24 mouse cellular contexts compared by ENCODE assay signal in genomic region chr7:82234898-82235290, GRCm38 (mm10).
A peak's percentile ranks its signal among the peaks of the same experiment; 100 is the strongest.
DNase-seq lines count a peak whose midpoint lies in the region; ATAC-seq lines count a peak whose summit lies in the region.
"Had no signal": no experiment of that assay in that cellular context is flagged by ENCODE, and none has a peak within 500 bp of the region (broad histone marks: within the 10 kb centered on the region; RNA-seq: fewer than 3 reads in every experiment).

No protein-coding gene starts in this region.

- H3K27ac ChIP-seq in heart, embryonic 12.5 days (ENCODE audit: poor library complexity, severe bottlenecking) = peak overlapping the region; percentile 14; the same call in 1 of the 2 replicates
- H3K27ac ChIP-seq in heart, embryonic 10.5 days = no peak overlapping the region
- H3K27ac ChIP-seq in limb, embryonic 13.5 days = no peak overlapping the region
- H3K27ac ChIP-seq in limb, embryonic 10.5 days = no peak overlapping the region
- no peak overlapping the region for H3K27ac ChIP-seq in hindbrain, embryonic 11.5 days (ENCODE audit: low read depth, low read length)
- H3K27ac ChIP-seq: embryonic facial prominence, embryonic 12.5 days; forebrain, embryonic 12.5 days; intestine, embryonic 15.5 days; layer of hippocampus, adult 2 months; neural tube, embryonic 15.5 days had no signal

- 14% methylated on average over 3 of the region's 4 CpGs for WGBS in heart, embryonic 12.5 days
- WGBS in heart, embryonic 10.5 days = 24% methylated on average over 3 of the region's 4 CpGs
- 26% methylated on average over 3 of the region's 4 CpGs for WGBS in limb, embryonic 13.5 days
- 19% methylated on average over 3 of the region's 4 CpGs for WGBS in limb, embryonic 10.5 days
- WGBS in hindbrain, embryonic 11.5 days = 10% methylated on average over 4 of the region's 4 CpGs

- no peaks in the 10 kb centered on the region for H3K9me3 ChIP-seq in heart, embryonic 12.5 days (replicated peaks)
- H3K9me3 ChIP-seq in heart, embryonic 10.5 days = no peaks in the 10 kb centered on the region
- no peaks in the 10 kb centered on the region for H3K9me3 ChIP-seq in limb, embryonic 13.5 days
- no peaks in the 10 kb centered on the region for H3K9me3 ChIP-seq in limb, embryonic 10.5 days (replicated peaks)
- no peaks in the 10 kb centered on the region for H3K9me3 ChIP-seq in hindbrain, embryonic 11.5 days (ENCODE audit: control insufficient read depth, low read length)
- H3K9me3 ChIP-seq: embryonic facial prominence, embryonic 12.5 days; forebrain, embryonic 12.5 days; intestine, embryonic 15.5 days; neural tube, embryonic 15.5 days had no signal

- no peaks in the 10 kb centered on the region for H3K27me3 ChIP-seq in heart, embryonic 12.5 days (replicated peaks)
- no peaks in the 10 kb centered on the region for H3K27me3 ChIP-seq in heart, embryonic 10.5 days (ENCODE audit: insufficient read depth, poor library complexity, severe bottlenecking)
- no peaks in the 10 kb centered on the region for H3K27me3 ChIP-seq in limb, embryonic 13.5 days
- H3K27me3 ChIP-seq in limb, embryonic 10.5 days (ENCODE audit: low read depth, poor library complexity, severe bottlenecking) = no peaks in the 10 kb centered on the region
- H3K27me3 ChIP-seq in hindbrain, embryonic 11.5 days (ENCODE audit: control insufficient read depth, insufficient read depth, low read length) = no peaks in the 10 kb centered on the region
- H3K27me3 ChIP-seq: embryonic facial prominence, embryonic 12.5 days; forebrain, embryonic 12.5 days; intestine, embryonic 15.5 days; neural tube, embryonic 15.5 days; Patski had no signal

- no peaks in the 10 kb centered on the region for H3K36me3 ChIP-seq in heart, embryonic 12.5 days
- no peaks in the 10 kb centered on the region for H3K36me3 ChIP-seq in heart, embryonic 10.5 days
- H3K36me3 ChIP-seq in limb, embryonic 13.5 days = no peaks in the 10 kb centered on the region
- no peaks in the 10 kb centered on the region for H3K36me3 ChIP-seq in limb, embryonic 10.5 days
- no peaks in the 10 kb centered on the region for H3K36me3 ChIP-seq in hindbrain, embryonic 11.5 days (ENCODE audit: control insufficient read depth, insufficient read depth, low read length)
- H3K36me3 ChIP-seq: embryonic facial prominence, embryonic 12.5 days; forebrain, embryonic 12.5 days; intestine, embryonic 15.5 days; neural tube, embryonic 15.5 days had no signal

- ATAC-seq in heart, embryonic 12.5 days (ENCODE audit: insufficient number of reproducible peaks, low FRiP score) = no peak
- no peak for ATAC-seq in limb, embryonic 13.5 days (ENCODE audit: low FRiP score, low read depth)
- ATAC-seq in hindbrain, embryonic 11.5 days (ENCODE audit: low FRiP score) = no peak
- ATAC-seq: hindbrain, embryonic 16.5 days; intestine, embryonic 15.5 days; liver, postnatal 0 days; Patski had no signal

- DNase-seq in heart, embryonic 10.5 days (ENCODE audit: low spot score) = no peak
- DNase-seq in limb, embryonic 10.5 days (ENCODE audit: low spot score) = no peak
- peak; percentile 24 for DNase-seq in ES-CJ7 (ENCODE audit: low read depth, low spot score)
- peak; percentile 64 for DNase-seq in thymus, postnatal 4 days
- DNase-seq in hindbrain, embryonic 11.5 days (ENCODE audit: low spot score) = no peak
- DNase-seq: adrenal gland, postnatal 10 days; cerebellum, adult 18-20 months; cerebellum, postnatal 14 days; gastrocnemius, postnatal 36 days; kidney, adult 8-10 months; kidney, postnatal 25 days; liver, postnatal 0 days; lung, postnatal 14 days had no signal

- no peak overlapping the region for H3K4me2 ChIP-seq in heart, embryonic 12.5 days
- H3K4me2 ChIP-seq in limb, embryonic 13.5 days (replicated peaks) = peak overlapping the region; percentile 16; the same call in 1 of the 2 replicates
- H3K4me2 ChIP-seq in hindbrain, embryonic 11.5 days (replicated peaks; ENCODE audit: low read depth, low read length) = no peak overlapping the region
- H3K4me2 ChIP-seq: embryonic facial prominence, embryonic 12.5 days; forebrain, embryonic 12.5 days; intestine, embryonic 15.5 days; liver, embryonic 11.5 days; midbrain, embryonic 11.5 days; neural tube, embryonic 15.5 days had no signal

- H3K4me3 ChIP-seq in heart, embryonic 12.5 days = no peak overlapping the region
- H3K4me3 ChIP-seq in heart, embryonic 10.5 days = no peak overlapping the region
- no peak overlapping the region for H3K4me3 ChIP-seq in limb, embryonic 13.5 days
- H3K4me3 ChIP-seq in limb, embryonic 10.5 days = no peak overlapping the region
- H3K4me3 ChIP-seq in hindbrain, embryonic 11.5 days (ENCODE audit: low read depth, low read length) = no peak overlapping the region
- H3K4me3 ChIP-seq: embryonic facial prominence, embryonic 12.5 days; forebrain, embryonic 12.5 days; intestine, embryonic 15.5 days; layer of hippocampus, adult 2 months; neural tube, embryonic 15.5 days had no signal

- no peak overlapping the region for H3K9ac ChIP-seq in heart, embryonic 12.5 days
- H3K9ac ChIP-seq in limb, embryonic 13.5 days = no peak overlapping the region
- no peak overlapping the region for H3K9ac ChIP-seq in hindbrain, embryonic 11.5 days (ENCODE audit: low read depth, low read length)
- H3K9ac ChIP-seq: embryonic facial prominence, embryonic 12.5 days; forebrain, embryonic 12.5 days; intestine, embryonic 15.5 days; liver, postnatal 0 days; neural tube, embryonic 15.5 days had no signal

- peaks cover 16% of the 10 kb centered on the region; the same call in 1 of the 2 replicates for H3K4me1 ChIP-seq in heart, embryonic 12.5 days (replicated peaks)
- peaks cover 21% of the 10 kb centered on the region for H3K4me1 ChIP-seq in heart, embryonic 10.5 days
- H3K4me1 ChIP-seq in limb, embryonic 13.5 days = peaks cover 18% of the 10 kb centered on the region
- H3K4me1 ChIP-seq in limb, embryonic 10.5 days = peaks cover 27% of the 10 kb centered on the region
- H3K4me1 ChIP-seq in hindbrain, embryonic 11.5 days (replicated peaks; ENCODE audit: control insufficient read depth, insufficient read depth, low read length) = no peaks in the 10 kb centered on the region

Comparison
In these comparisons a context has a peak if more than half of its experiments do, and no peak if none do; other contexts are left out.
1. DNase-seq: peak in ES-CJ7 (single experiment) and thymus, postnatal 4 days (single experiment); none in heart, embryonic 10.5 days (single experiment), limb, embryonic 10.5 days (single experiment) and hindbrain, embryonic 11.5 days (single experiment).